Mouse (Mus musculus) hindbrain, embryonic 16.5 days (tissue): ENCODE data around the gene Ubash3a. TPM values are rescaled to one million over a fixed set of nuclear protein-coding genes. Genes with fewer than 3 reads are reported as not detected.
"Not testable (repeated sequence)": the region's sequence is repeated elsewhere in the genome, so short reads cannot be mapped to it uniquely, and the experiment has no call there.

Experiments used
- ATAC-seq: fragments of 200-750 bp; cut with Nextera tagmentation; 2 replicates; pipeline ENCODE4 v1.8.0; 2017; ENCODE audit warnings: moderate TSS enrichment, moderate library complexity
- H3K27ac ChIP-seq: fragments of 300-500 bp; sonication (generic); 2 replicates; pipeline ENCODE4 v1.5.1; 2014; ENCODE audit warnings: low read depth, mild to moderate bottlenecking, control low read depth, low read length, moderate library complexity
- H3K27me3 ChIP-seq: fragments of 300-500 bp; sonication (generic); replicated peaks from 2 replicates; pipeline ENCODE4 v1.6.1; 2014; ENCODE audit warnings: low read length; ENCODE audit not compliant: control insufficient read depth, insufficient read depth
- H3K36me3 ChIP-seq: fragments of 300-500 bp; sonication (generic); 2 replicates; pipeline ENCODE4 v1.6.1; 2014; ENCODE audit warnings: mild to moderate bottlenecking, low read length, moderate library complexity, mixed read lengths; ENCODE audit not compliant: control insufficient read depth, insufficient read depth
- H3K4me1 ChIP-seq: fragments of 300-500 bp; sonication (generic); 2 replicates; pipeline ENCODE4 v1.6.1; 2014; ENCODE audit warnings: low read depth, low read length; ENCODE audit not compliant: control insufficient read depth, insufficient read depth
- H3K4me2 ChIP-seq: fragments of 300-500 bp; sonication (generic); 2 replicates; pipeline ENCODE4 v1.6.1; 2014; ENCODE audit warnings: mild to moderate bottlenecking, low read length, control low read depth, moderate library complexity
- H3K4me3 ChIP-seq: fragments of 300-500 bp; sonication (generic); 2 replicates; pipeline ENCODE4 v1.5.1; 2014; ENCODE audit warnings: mild to moderate bottlenecking, low read length, control low read depth, moderate library complexity
- H3K9ac ChIP-seq: fragments of 300-500 bp; sonication (generic); 2 replicates; pipeline ENCODE4 v1.6.1; 2014; ENCODE audit warnings: low read depth, mild to moderate bottlenecking, control low read depth, low read length, moderate library complexity
- H3K9me3 ChIP-seq: fragments of 300-500 bp; sonication (generic); 2 replicates; pipeline ENCODE4 v1.6.1; 2014; ENCODE audit warnings: mild to moderate bottlenecking, low read length, moderate library complexity; ENCODE audit not compliant: control insufficient read depth
- WGBS: fragments of 180-500 bp; shearing (Covaris S2); extraction: QIAGEN DNeasy Blood & Tissue Kit; methylation state at CpG from one replicate; pipeline ENCODE4 v1.1.7; 2014; 5-methylcytosine and 5-hydroxymethylcytosine counted together
- polyA plus RNA-seq: library from polyadenylated mRNA; unstranded; fragments of >200 nt; fragmentation: Nextera tagmentation; extraction: Ambion mirVana; gene quantifications from 2 replicates; pipeline ENCODE4 v1.2.1, GENCODE M21; 2015

Gene Ubash3a
- polyA plus RNA-seq, 1 experiment from 2014 or later: not detected

GRCm38 (mm10) chr17:31270246-31270645 is 62.6 kb downstream of the Ubash3a start:
- Histone ChIP-seq H3K27ac (no peak overlapping the region), H3K9ac (no peak overlapping the region), H3K36me3 (no peaks in the 10 kb centered on the region), H3K9me3 (no peaks in the 10 kb centered on the region), H3K4me2 (no peak overlapping the region), H3K4me3 (no peak overlapping the region), H3K27me3 (no peaks in the 10 kb centered on the region), H3K4me1 (no peaks in the 10 kb centered on the region)
- ATAC-seq: no peak
- WGBS: 91% methylated on average over 4 of the region's 4 CpGs

DNA sequence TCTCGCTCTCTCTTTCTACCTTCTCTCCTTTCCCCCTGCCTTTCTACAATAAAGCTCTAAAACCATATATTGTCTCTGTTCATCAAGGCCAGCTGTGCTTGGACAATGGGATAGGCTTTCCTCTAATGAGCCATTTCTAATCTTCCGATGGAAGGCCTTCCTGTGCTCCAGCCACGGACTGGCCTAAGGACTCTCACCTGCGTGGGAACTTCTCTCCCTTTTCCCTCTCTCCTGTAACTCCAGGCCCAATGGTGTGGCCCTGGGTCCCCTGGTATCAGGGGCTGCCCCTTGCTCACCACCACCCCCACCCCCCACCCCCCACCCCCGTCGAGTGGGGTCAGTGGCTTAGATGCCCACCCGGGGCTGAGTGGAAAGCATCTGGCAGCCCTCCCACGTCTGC is 63.1 kb downstream of the Ubash3a start:
- H3K4me3 ChIP-seq, H3K9ac ChIP-seq, H3K27me3 ChIP-seq, H3K36me3 ChIP-seq, H3K9me3 ChIP-seq, H3K4me2 ChIP-seq, H3K4me1 ChIP-seq, ATAC-seq, H3K27ac ChIP-seq: not testable (repeated sequence)
- 83% methylated on average over 8 of the region's 8 CpGs for WGBS

- Histone ChIP-seq H3K4me1 (no peaks in the 10 kb centered on the region), H3K4me3 (no peak overlapping the region), H3K27me3 (no peaks in the 10 kb centered on the region), H3K9me3 (no peaks in the 10 kb centered on the region), H3K36me3 (no peaks in the 10 kb centered on the region), H3K27ac (no peak overlapping the region), H3K4me2 (no peak overlapping the region), H3K9ac (no peak overlapping the region)
- 65% methylated on average over 7 of the region's 7 CpGs for WGBS
- ATAC-seq: no peak
Observed at GRCm38 (mm10) chr17:31271136-31271851, 63.6 kb downstream of the Ubash3a start.

DNA sequence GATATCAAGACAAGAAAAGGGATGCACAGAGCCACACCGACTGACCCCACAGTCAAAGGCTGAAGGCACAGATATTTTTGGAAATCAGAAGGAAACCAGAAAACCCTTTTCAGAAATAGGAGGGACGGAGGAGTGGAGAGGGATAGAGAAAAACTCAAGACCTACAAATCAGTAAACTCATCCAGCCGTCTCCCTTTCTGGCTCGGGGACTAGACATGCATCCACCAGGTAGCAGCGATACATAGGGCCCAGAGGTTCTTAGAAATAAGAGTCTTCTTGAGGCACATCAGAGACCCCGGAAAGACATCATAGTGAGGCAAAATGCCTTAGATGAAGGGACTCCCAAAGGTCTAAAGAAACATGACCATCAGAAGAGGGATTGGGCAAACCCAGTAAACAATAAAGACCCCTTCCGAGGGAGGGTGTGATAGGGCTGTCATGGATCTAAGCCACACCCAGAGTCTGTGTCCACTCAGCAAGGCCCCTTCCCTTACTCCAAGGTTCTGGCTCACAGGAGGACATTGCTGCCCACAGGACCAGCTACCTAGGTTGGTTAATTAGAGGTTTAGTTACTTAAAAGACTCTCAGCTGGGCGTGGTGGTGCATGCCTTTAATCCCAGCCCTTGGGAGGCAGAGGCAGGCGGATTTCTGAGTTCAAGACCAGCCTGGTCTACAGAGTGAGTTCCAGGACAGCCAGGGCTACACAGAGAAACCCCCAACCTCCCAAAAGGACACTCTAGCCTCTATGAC is 64.9 kb downstream of the Ubash3a start:
- H3K9ac ChIP-seq: no peak overlapping the region
- no peaks in the 10 kb centered on the region for H3K27me3 ChIP-seq
- no peak overlapping the region for H3K27ac ChIP-seq
- ATAC-seq: no peak
- 87% methylated on average over 9 of the region's 9 CpGs for WGBS
- H3K9me3 ChIP-seq: no peaks in the 10 kb centered on the region
- H3K4me1 ChIP-seq: peaks cover 3% of the 10 kb centered on the region; the same call in 1 of the 2 replicates
- H3K36me3 ChIP-seq: no peaks in the 10 kb centered on the region
- H3K4me2 ChIP-seq: no peak overlapping the region
- no peak overlapping the region for H3K4me3 ChIP-seq

DNA sequence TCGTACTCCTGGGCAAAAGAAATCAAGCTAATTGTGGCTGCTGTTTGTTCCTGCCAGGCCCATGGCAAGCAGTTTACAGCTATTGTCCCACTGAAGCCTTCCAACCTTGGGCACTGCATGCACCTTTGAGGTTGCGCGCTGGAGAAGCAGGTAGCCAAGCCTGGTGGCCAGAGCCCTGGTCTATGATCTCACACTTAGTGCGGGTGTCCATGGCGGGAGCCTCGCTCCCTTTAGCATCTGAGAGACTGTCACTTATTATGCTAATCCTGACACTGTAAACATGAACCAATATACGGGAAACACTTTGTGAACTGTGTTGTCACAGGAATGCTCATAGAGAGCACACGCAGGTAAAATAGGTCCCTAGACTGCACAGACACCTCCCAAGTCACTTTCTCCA is 66.0 kb downstream of the Ubash3a start:
- H3K36me3 ChIP-seq: no peaks in the 10 kb centered on the region
- H3K4me3 ChIP-seq: no peak overlapping the region
- 90% methylated on average over 8 of the region's 8 CpGs for WGBS
- H3K27ac ChIP-seq: no peak overlapping the region
- ATAC-seq: no peak
- no peak overlapping the region for H3K4me2 ChIP-seq
- peaks cover 6% of the 10 kb centered on the region; the same call in 1 of the 2 replicates for H3K4me1 ChIP-seq
- no peaks in the 10 kb centered on the region for H3K9me3 ChIP-seq
- no peaks in the 10 kb centered on the region for H3K27me3 ChIP-seq
- no peak overlapping the region for H3K9ac ChIP-seq

- no peak overlapping the region for H3K9ac ChIP-seq
- no peak for ATAC-seq
- no peak overlapping the region for H3K4me3 ChIP-seq
- H3K27ac ChIP-seq: no peak overlapping the region
- no peaks in the 10 kb centered on the region for H3K9me3 ChIP-seq
- 76% methylated on average over 6 of the region's 6 CpGs for WGBS
- H3K4me2 ChIP-seq: no peak overlapping the region
- H3K4me1 ChIP-seq: peaks cover 6% of the 10 kb centered on the region; the same call in 1 of the 2 replicates
- no peaks in the 10 kb centered on the region for H3K27me3 ChIP-seq
- H3K36me3 ChIP-seq: no peaks in the 10 kb centered on the region
Observed at GRCm38 (mm10) chr17:31275181-31275580, 67.5 kb downstream of the Ubash3a start.

GRCm38 (mm10) chr17:31276207-31276921 is 68.7 kb downstream of the Ubash3a start:
- Histone ChIP-seq H3K4me2 (peak overlapping the region; percentile 74), H3K27ac (peak overlapping the region; percentile 48), H3K9ac (peak overlapping the region; percentile 61), H3K9me3 (no peaks in the 10 kb centered on the region), H3K36me3 (no peaks in the 10 kb centered on the region), H3K4me1 (peaks cover 6% of the 10 kb centered on the region; the same call in 1 of the 2 replicates), H3K4me3 (peak overlapping the region; percentile 50), H3K27me3 (no peaks in the 10 kb centered on the region)
- no peak for ATAC-seq
- 28% methylated on average over 9 of the region's 9 CpGs for WGBS

- no peaks in the 10 kb centered on the region for H3K9me3 ChIP-seq
- no peaks in the 10 kb centered on the region for H3K27me3 ChIP-seq
- H3K4me1 ChIP-seq: peaks cover 6% of the 10 kb centered on the region; the same call in 1 of the 2 replicates
- no peaks in the 10 kb centered on the region for H3K36me3 ChIP-seq
- peak within 1 kb of the TSS; percentile 50 for H3K4me3 ChIP-seq
- peak; percentile 92 for ATAC-seq
- WGBS: 9% methylated on average over 44 of the region's 44 CpGs
- peak within 1 kb of the TSS; percentile 61 for H3K9ac ChIP-seq
- H3K4me2 ChIP-seq: peak within 1 kb of the TSS; percentile 74
- H3K27ac ChIP-seq: peak within 1 kb of the TSS; percentile 48
Observed at GRCm38 (mm10) chr17:31276922-31277918, 69.5 kb downstream of the Ubash3a start, which contains the start of gene Rsph1. Rsph1 (minus strand) TSS chr17:31277383.
